Mouse (Mus musculus): ENCODE data around the gene Dda1.

DNA sequence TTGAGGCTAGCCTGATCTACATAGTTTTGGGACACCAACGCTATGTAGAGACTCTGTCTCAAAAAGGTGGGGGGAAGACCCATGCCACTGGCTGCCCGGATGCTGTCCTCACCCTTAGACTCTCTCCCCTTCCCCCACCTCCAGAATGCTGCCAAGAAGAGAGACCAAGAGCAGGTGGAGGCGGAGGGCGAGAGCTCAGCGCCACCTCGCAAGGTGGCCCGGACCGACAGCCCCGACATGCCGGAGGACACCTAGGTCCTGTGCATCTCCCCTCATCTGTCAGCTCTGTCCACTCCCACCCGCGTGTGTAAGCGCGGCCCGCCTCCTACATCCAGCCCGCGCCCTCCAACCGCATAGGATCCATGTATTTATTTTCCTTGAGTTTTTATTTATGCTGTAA lies 5.3 kb downstream of the Dda1 start:
- TF ChIP-seq EP300 (IDR thresholded peaks at IDR 0.05; ENCODE audit: insufficient read depth, low read depth, low read length) (no peak), POLR2A (IDR thresholded peaks at IDR 0.05; ENCODE audit: insufficient read depth, low read depth, low read length) (no peak), CTCF (IDR thresholded peaks at IDR 0.05) (no peak)
